Mouse (Mus musculus): Measurements from ENCODE around the gene Notch2. TPM values are rescaled to one million over a fixed set of nuclear protein-coding genes. Genes with fewer than 3 reads are reported as not detected.

The Notch2 gene
- polyA plus RNA-seq, 1 experiment: 15.6 TPM

DNA sequence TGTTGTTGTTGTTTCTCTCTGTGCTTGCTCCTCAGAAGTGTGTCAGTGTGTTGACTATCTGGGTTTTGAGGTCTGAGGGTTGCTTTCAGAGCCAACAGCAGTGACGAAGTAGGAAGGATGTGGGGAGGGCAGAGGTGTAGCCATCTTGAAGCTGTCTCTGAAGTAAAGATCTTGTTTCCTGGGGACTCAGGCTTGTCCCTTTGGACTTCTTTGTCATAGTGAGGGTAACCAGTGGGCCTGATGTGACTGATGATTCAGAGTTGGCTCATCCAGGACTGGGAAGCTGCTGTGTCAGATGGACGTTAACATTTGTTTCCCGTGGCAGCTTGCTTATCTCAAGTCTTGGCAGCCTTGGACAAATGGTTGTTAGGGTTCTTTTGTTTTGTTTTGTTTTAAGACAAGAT is 14.0 kb downstream of the Notch2 start:
- no peaks in the 10 kb centered on the region for H3K27me3 ChIP-seq (ENCODE audit: control insufficient read depth, insufficient read depth, insufficient read length)
- TF ChIP-seq MAX (IDR thresholded peaks at IDR 0.05): no peak
- no peak for TF ChIP-seq CTCF (IDR thresholded peaks at IDR 0.05; ENCODE audit: control insufficient read depth, insufficient read depth, insufficient read length)
- TF ChIP-seq CEBPB (IDR thresholded peaks at IDR 0.05; ENCODE audit: low read depth): no peak
- peak; percentile 93 for TF ChIP-seq MYOD1 (IDR thresholded peaks at IDR 0.05; ENCODE audit: control insufficient read depth, insufficient read length, low read depth)
- TF ChIP-seq FOSL1 (IDR thresholded peaks at IDR 0.05; ENCODE audit: insufficient read depth, low read length, poor library complexity, severe bottlenecking): peak; percentile 65
- TF ChIP-seq MYOG (IDR thresholded peaks at IDR 0.05; ENCODE audit: control insufficient read depth, extremely low read depth, insufficient read length): no peak
- TF ChIP-seq USF1 (IDR thresholded peaks at IDR 0.05; ENCODE audit: low read depth): no peak
- peaks cover 4% of the 10 kb centered on the region for H3K36me3 ChIP-seq (ENCODE audit: control insufficient read depth, insufficient read depth)
- peaks cover 96% of the 10 kb centered on the region for H3K79me2 ChIP-seq (ENCODE audit: control insufficient read depth, insufficient read depth)
- peaks cover 90% of the 10 kb centered on the region for H3K79me3 ChIP-seq (ENCODE audit: low read depth)
- no peak overlapping the region for H3K4me3 ChIP-seq (ENCODE audit: insufficient read depth, poor library complexity, severe bottlenecking)
- no peak overlapping the region for H3ac ChIP-seq (ENCODE audit: control insufficient read depth, insufficient read length, low read depth)

DNA sequence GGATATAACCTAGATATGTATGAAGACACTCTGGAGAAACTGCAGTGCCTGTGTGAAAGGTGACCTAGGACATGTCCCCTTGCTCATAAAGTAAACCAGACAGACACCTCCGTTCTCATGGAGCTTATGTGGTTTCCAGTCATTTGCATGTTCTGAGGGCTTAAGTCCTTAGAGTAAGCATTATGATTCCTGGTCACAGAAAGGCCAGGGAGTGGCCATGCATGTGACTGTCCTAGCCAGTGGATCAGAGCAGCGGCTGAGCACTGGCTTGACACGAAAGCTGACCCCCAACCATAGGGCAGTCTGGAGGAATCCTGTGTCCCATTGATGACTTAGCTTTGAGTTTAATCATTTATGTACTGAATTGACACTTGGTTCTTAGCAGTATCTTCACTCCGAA is 14.7 kb downstream of the Notch2 start:
- Histone ChIP-seq H3K4me3 (ENCODE audit: insufficient read depth, poor library complexity, severe bottlenecking) (no peak overlapping the region), H3K27me3 (ENCODE audit: control insufficient read depth, insufficient read depth, insufficient read length) (no peaks in the 10 kb centered on the region), H3K36me3 (ENCODE audit: control insufficient read depth, insufficient read depth) (peaks cover 4% of the 10 kb centered on the region), H3ac (ENCODE audit: control insufficient read depth, insufficient read length, low read depth) (peak overlapping the region; percentile 22), H3K79me3 (ENCODE audit: low read depth) (peaks cover 90% of the 10 kb centered on the region), H3K79me2 (ENCODE audit: control insufficient read depth, insufficient read depth) (peaks cover 96% of the 10 kb centered on the region)
- TF ChIP-seq CEBPB (IDR thresholded peaks at IDR 0.05; ENCODE audit: low read depth) (no peak), MYOG (IDR thresholded peaks at IDR 0.05; ENCODE audit: control insufficient read depth, extremely low read depth, insufficient read length) (no peak)

DNA sequence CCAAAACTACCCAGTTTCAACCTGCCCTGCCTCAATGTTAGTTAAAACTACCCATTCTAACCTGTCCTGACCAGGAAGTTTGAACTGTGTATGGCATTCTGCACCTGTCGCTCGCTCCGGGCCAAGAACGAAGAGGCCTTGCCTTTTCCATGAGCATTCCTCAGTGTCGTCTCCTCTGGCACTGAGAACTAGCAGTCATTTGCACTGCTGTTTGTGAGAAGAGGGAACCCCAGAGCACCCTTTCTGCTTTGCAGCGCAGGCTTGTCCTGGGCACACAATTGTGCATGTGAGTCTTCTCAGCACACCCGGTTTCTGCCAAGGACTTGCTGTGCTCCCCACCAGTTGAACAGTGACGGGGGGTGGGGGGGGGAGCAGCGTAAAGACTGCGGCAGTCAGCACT is 15.6 kb downstream of the Notch2 start:
- TF ChIP-seq CEBPB (IDR thresholded peaks at IDR 0.05; ENCODE audit: low read depth): no peak
- no peak for TF ChIP-seq USF1 (IDR thresholded peaks at IDR 0.05; ENCODE audit: low read depth)
- TF ChIP-seq MYOD1 (IDR thresholded peaks at IDR 0.05; ENCODE audit: control insufficient read depth, insufficient read length, low read depth): no peak
- no peak for TF ChIP-seq FOSL1 (IDR thresholded peaks at IDR 0.05; ENCODE audit: insufficient read depth, low read length, poor library complexity, severe bottlenecking)
- TF ChIP-seq CTCF (IDR thresholded peaks at IDR 0.05; ENCODE audit: control insufficient read depth, insufficient read depth, insufficient read length): no peak
- no peak for TF ChIP-seq MYOG (IDR thresholded peaks at IDR 0.05; ENCODE audit: control insufficient read depth, extremely low read depth, insufficient read length)
- TF ChIP-seq MAX (IDR thresholded peaks at IDR 0.05): no peak
- Histone ChIP-seq H3K4me3 (ENCODE audit: insufficient read depth, poor library complexity, severe bottlenecking) (no peak overlapping the region), H3K79me2 (ENCODE audit: control insufficient read depth, insufficient read depth) (peaks cover 96% of the 10 kb centered on the region), H3K27me3 (ENCODE audit: control insufficient read depth, insufficient read depth, insufficient read length) (no peaks in the 10 kb centered on the region), H3K79me3 (ENCODE audit: low read depth) (peaks cover 90% of the 10 kb centered on the region), H3K36me3 (ENCODE audit: control insufficient read depth, insufficient read depth) (peaks cover 4% of the 10 kb centered on the region), H3ac (ENCODE audit: control insufficient read depth, insufficient read length, low read depth) (no peak overlapping the region)

DNA sequence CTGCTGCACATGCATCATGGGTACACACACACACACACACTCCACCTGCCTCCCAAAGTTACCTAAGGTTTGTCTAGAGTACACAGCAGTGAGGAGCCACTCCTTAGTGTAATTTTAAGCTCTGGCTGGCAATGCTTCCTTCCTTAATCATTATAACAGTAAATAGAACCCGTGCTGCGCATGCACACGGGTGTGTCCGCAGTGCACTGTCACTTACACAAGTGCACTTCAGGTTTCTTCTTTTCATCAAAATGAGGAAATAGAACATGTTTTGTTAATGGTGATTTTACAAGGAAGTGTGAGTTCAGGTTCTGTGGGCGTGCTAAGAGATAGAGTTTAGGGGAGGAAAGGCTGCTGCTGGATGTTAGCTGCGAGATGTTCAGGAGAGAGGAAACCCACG is 17.8 kb downstream of the Notch2 start:
- Histone ChIP-seq H3K36me3 (ENCODE audit: control insufficient read depth, insufficient read depth) (peaks cover 4% of the 10 kb centered on the region), H3K79me3 (ENCODE audit: low read depth) (peaks cover 92% of the 10 kb centered on the region), H3K27me3 (ENCODE audit: control insufficient read depth, insufficient read depth, insufficient read length) (no peaks in the 10 kb centered on the region), H3ac (ENCODE audit: control insufficient read depth, insufficient read length, low read depth) (no peak overlapping the region), H3K4me3 (ENCODE audit: insufficient read depth, poor library complexity, severe bottlenecking) (no peak overlapping the region), H3K79me2 (ENCODE audit: control insufficient read depth, insufficient read depth) (peaks cover 96% of the 10 kb centered on the region)
- TF ChIP-seq CTCF (IDR thresholded peaks at IDR 0.05; ENCODE audit: control insufficient read depth, insufficient read depth, insufficient read length) (no peak), MYOG (IDR thresholded peaks at IDR 0.05; ENCODE audit: control insufficient read depth, extremely low read depth, insufficient read length) (no peak), CEBPB (IDR thresholded peaks at IDR 0.05; ENCODE audit: low read depth) (no peak), FOSL1 (IDR thresholded peaks at IDR 0.05; ENCODE audit: insufficient read depth, low read length, poor library complexity, severe bottlenecking) (no peak), MYOD1 (IDR thresholded peaks at IDR 0.05; ENCODE audit: control insufficient read depth, insufficient read length, low read depth) (no peak), USF1 (IDR thresholded peaks at IDR 0.05; ENCODE audit: low read depth) (no peak), MAX (IDR thresholded peaks at IDR 0.05) (no peak)

DNA sequence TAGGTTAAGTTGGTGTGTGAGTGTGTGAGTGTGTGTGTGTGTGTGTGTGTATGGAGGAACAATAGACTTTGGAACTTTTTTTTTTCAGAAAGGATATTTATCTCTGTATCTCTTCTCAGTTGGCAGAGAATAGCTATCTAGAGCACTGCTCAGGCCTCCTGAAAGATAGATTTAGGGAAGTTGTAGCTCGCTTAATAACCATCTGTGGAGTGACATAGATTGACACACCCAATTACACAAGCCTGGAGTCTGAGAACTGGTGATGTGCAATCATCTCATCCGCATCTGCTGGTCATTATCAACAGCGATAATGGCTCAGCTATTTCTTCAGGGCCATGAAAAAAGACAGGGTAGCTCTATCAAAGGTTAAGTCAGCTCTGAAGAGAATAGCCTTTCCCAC is 18.9 kb downstream of the Notch2 start:
- H3ac ChIP-seq (ENCODE audit: control insufficient read depth, insufficient read length, low read depth): no peak overlapping the region
- H3K79me2 ChIP-seq (ENCODE audit: control insufficient read depth, insufficient read depth): peaks cover 96% of the 10 kb centered on the region
- H3K36me3 ChIP-seq (ENCODE audit: control insufficient read depth, insufficient read depth): peaks cover 4% of the 10 kb centered on the region
- no peak overlapping the region for H3K4me3 ChIP-seq (ENCODE audit: insufficient read depth, poor library complexity, severe bottlenecking)
- TF ChIP-seq FOSL1 (IDR thresholded peaks at IDR 0.05; ENCODE audit: insufficient read depth, low read length, poor library complexity, severe bottlenecking): no peak
- TF ChIP-seq CEBPB (IDR thresholded peaks at IDR 0.05; ENCODE audit: low read depth): no peak
- no peak for TF ChIP-seq MYOD1 (IDR thresholded peaks at IDR 0.05; ENCODE audit: control insufficient read depth, insufficient read length, low read depth)
- TF ChIP-seq USF1 (IDR thresholded peaks at IDR 0.05; ENCODE audit: low read depth): no peak
- TF ChIP-seq MAX (IDR thresholded peaks at IDR 0.05): no peak
- no peak for TF ChIP-seq MYOG (IDR thresholded peaks at IDR 0.05; ENCODE audit: control insufficient read depth, extremely low read depth, insufficient read length)
- no peak for TF ChIP-seq CTCF (IDR thresholded peaks at IDR 0.05; ENCODE audit: control insufficient read depth, insufficient read depth, insufficient read length)
- no peaks in the 10 kb centered on the region for H3K27me3 ChIP-seq (ENCODE audit: control insufficient read depth, insufficient read depth, insufficient read length)
- peaks cover 94% of the 10 kb centered on the region for H3K79me3 ChIP-seq (ENCODE audit: low read depth)

DNA sequence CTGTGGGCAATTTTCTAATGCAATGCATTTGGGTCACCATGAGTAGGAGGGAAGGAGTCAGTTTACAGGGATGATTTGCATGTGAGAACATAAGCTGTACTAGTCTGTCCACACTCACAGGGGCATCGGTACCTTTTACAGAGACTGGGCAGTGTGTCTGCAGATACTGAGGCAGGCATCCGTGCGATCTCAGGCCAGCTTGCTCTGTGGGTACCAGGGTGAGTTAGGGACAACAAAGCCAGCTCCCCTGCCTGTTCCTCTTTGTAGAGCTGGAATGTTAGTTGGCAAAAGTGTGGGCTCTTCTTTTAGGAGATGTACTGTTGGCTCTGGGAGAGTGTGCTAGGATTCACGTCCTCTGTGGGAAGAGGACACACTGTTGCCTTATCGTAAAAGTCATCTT is 19.6 kb downstream of the Notch2 start:
- H3K27me3 ChIP-seq (ENCODE audit: control insufficient read depth, insufficient read depth, insufficient read length): no peaks in the 10 kb centered on the region
- no peak for TF ChIP-seq CTCF (IDR thresholded peaks at IDR 0.05; ENCODE audit: control insufficient read depth, insufficient read depth, insufficient read length)
- TF ChIP-seq MYOD1 (IDR thresholded peaks at IDR 0.05; ENCODE audit: control insufficient read depth, insufficient read length, low read depth): no peak
- TF ChIP-seq USF1 (IDR thresholded peaks at IDR 0.05; ENCODE audit: low read depth): no peak
- H3K79me3 ChIP-seq (ENCODE audit: low read depth): peaks cover 99% of the 10 kb centered on the region
- peaks cover 100% of the 10 kb centered on the region for H3K79me2 ChIP-seq (ENCODE audit: control insufficient read depth, insufficient read depth)
- H3K36me3 ChIP-seq (ENCODE audit: control insufficient read depth, insufficient read depth): peaks cover 4% of the 10 kb centered on the region
- H3ac ChIP-seq (ENCODE audit: control insufficient read depth, insufficient read length, low read depth): no peak overlapping the region
- H3K4me3 ChIP-seq (ENCODE audit: insufficient read depth, poor library complexity, severe bottlenecking): no peak overlapping the region
